Mouse (Mus musculus): ENCODE data around the gene Zfp981. TPM values are rescaled to one million over a fixed set of nuclear protein-coding genes. Genes with fewer than 3 reads are reported as not detected.
"Not testable (repeated sequence)": the region's sequence is repeated elsewhere in the genome, so short reads cannot be mapped to it uniquely, and the experiment has no call there.

Gene Zfp981
- total and polyA plus RNA-seq, 2 experiments: not detected

DNA sequence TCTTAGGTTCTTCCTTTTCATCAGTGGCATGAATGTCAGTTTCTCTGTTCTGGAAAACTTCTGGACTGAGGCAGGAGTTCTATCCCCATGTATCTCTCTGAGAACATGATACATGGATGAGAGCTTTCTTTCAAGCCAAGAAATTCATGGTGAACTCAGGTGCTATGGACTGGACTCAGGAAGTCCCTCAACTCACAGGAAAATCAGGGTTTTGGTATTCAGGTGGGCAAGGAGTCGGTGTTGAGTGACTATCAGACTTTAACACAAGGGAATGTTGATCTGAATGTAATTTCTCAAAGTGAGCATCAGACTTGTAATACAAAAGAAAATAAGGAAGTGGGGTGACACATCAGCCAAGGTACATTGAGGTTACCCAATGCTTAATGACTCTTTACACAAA is 9.8 kb upstream of the Zfp981 start:
- H3K4me1 ChIP-seq (ENCODE audit: control insufficient read depth, insufficient read depth, low read length); H3K4me3 ChIP-seq (ENCODE audit: insufficient read depth, low read depth, low read length); H3K79me2 ChIP-seq (ENCODE audit: control insufficient read depth, insufficient read depth, low read length); H3K27me3 ChIP-seq (ENCODE audit: control insufficient read depth, insufficient read depth, low read length); DNase-seq (ENCODE audit: extremely low read depth, low read depth, low spot score); H3K9ac ChIP-seq (ENCODE audit: low read depth, low read length); H3K36me3 ChIP-seq (ENCODE audit: control insufficient read depth, insufficient read depth, low read length); H3K27ac ChIP-seq (replicated peaks; ENCODE audit: insufficient read depth, low read depth, low read length): not testable (repeated sequence)
- WGBS: 74% methylated on average over 1 of the region's 1 CpGs

DNA sequence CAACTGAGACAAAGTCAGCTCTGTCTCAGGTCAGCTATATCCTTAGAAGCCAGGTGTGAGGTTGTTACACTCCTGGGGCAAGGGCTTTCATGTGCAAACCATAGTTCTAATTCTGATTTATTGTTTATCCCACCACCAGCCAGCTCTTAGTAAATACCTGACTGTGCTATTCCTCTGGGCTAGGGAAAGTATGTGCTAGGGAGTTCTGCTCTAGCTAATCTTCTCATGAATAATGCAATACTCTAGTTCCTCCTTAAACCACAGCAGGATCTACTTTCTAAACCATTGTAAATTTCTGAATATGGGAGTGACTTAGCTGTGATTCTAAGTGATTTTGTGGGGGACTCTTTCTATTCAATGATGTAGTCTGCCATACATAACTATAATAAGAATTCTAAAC is 9.4 kb upstream of the Zfp981 start:
- no peaks in the 10 kb centered on the region for H3K79me2 ChIP-seq (ENCODE audit: control insufficient read depth, insufficient read depth, low read length)
- no peak overlapping the region for H3K4me3 ChIP-seq (ENCODE audit: insufficient read depth, low read depth, low read length)
- H3K9ac ChIP-seq (ENCODE audit: low read depth, low read length): no peak overlapping the region
- H3K36me3 ChIP-seq (ENCODE audit: control insufficient read depth, insufficient read depth, low read length): no peaks in the 10 kb centered on the region
- no peak overlapping the region for H3K27ac ChIP-seq (replicated peaks; ENCODE audit: insufficient read depth, low read depth, low read length)
- no peak for TF ChIP-seq CTCF (IDR thresholded peaks at IDR 0.05; ENCODE audit: low read depth, low read length)
- no peak for TF ChIP-seq POLR2A (IDR thresholded peaks at IDR 0.05; ENCODE audit: extremely low read depth, insufficient read depth, low read length)
- H3K4me1 ChIP-seq (ENCODE audit: control insufficient read depth, insufficient read depth, low read length): no peaks in the 10 kb centered on the region
- DNase-seq (ENCODE audit: extremely low read depth, low read depth, low spot score): no peak
- no peaks in the 10 kb centered on the region; the same call in 1 of the 2 replicates for H3K27me3 ChIP-seq (ENCODE audit: control insufficient read depth, insufficient read depth, low read length)

DNA sequence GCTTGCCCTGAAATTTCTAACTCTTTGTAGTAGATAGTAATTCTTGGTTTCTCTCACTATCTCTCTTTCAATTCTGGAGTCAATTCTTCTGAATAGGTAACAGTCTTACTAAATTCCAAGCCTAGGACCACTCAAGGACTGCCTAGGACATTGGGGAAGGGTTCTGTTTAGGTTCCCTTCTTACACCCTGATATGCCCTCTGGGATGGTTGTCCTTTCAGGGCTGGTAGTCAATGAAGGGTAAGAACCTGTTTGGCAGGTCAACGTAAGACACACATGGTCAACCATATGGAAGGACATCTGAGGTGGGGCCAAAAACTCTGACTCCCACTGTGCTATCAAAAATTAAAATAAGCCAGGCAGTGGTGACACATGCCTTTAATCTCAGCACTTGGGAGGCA is 9.0 kb upstream of the Zfp981 start:
- WGBS: 42% methylated on average over 1 of the region's 1 CpGs
- Histone ChIP-seq H3K4me1 (ENCODE audit: control insufficient read depth, insufficient read depth, low read length) (no peaks in the 10 kb centered on the region), H3K4me3 (ENCODE audit: insufficient read depth, low read depth, low read length) (no peak overlapping the region), H3K27me3 (ENCODE audit: control insufficient read depth, insufficient read depth, low read length) (no peaks in the 10 kb centered on the region; the same call in 1 of the 2 replicates), H3K36me3 (ENCODE audit: control insufficient read depth, insufficient read depth, low read length) (no peaks in the 10 kb centered on the region), H3K27ac (replicated peaks; ENCODE audit: insufficient read depth, low read depth, low read length) (no peak overlapping the region), H3K79me2 (ENCODE audit: control insufficient read depth, insufficient read depth, low read length) (no peaks in the 10 kb centered on the region), H3K9ac (ENCODE audit: low read depth, low read length) (no peak overlapping the region)
- TF ChIP-seq CTCF (IDR thresholded peaks at IDR 0.05; ENCODE audit: low read depth, low read length) (no peak), POLR2A (IDR thresholded peaks at IDR 0.05; ENCODE audit: extremely low read depth, insufficient read depth, low read length) (no peak)
- no peak for DNase-seq (ENCODE audit: extremely low read depth, low read depth, low spot score)

GRCm38 (mm10) chr4:146493319-146493907 is 8.4 kb upstream of the Zfp981 start:
- H3K4me3 ChIP-seq (ENCODE audit: insufficient read depth, low read depth, low read length); H3K4me1 ChIP-seq (ENCODE audit: control insufficient read depth, insufficient read depth, low read length); H3K9ac ChIP-seq (ENCODE audit: low read depth, low read length); H3K27ac ChIP-seq (replicated peaks; ENCODE audit: insufficient read depth, low read depth, low read length); DNase-seq (ENCODE audit: extremely low read depth, low read depth, low spot score); H3K36me3 ChIP-seq (ENCODE audit: control insufficient read depth, insufficient read depth, low read length); H3K79me2 ChIP-seq (ENCODE audit: control insufficient read depth, insufficient read depth, low read length); H3K27me3 ChIP-seq (ENCODE audit: control insufficient read depth, insufficient read depth, low read length): not testable (repeated sequence)
- 82% methylated on average over 6 of the region's 6 CpGs for WGBS

- 60% methylated on average over 4 of the region's 4 CpGs for WGBS
- Histone ChIP-seq H3K9ac (ENCODE audit: low read depth, low read length) (no peak overlapping the region), H3K36me3 (ENCODE audit: control insufficient read depth, insufficient read depth, low read length) (no peaks in the 10 kb centered on the region), H3K79me2 (ENCODE audit: control insufficient read depth, insufficient read depth, low read length) (no peaks in the 10 kb centered on the region), H3K27me3 (ENCODE audit: control insufficient read depth, insufficient read depth, low read length) (no peaks in the 10 kb centered on the region; the same call in 1 of the 2 replicates), H3K4me3 (ENCODE audit: insufficient read depth, low read depth, low read length) (no peak overlapping the region), H3K4me1 (ENCODE audit: control insufficient read depth, insufficient read depth, low read length) (no peaks in the 10 kb centered on the region), H3K27ac (replicated peaks; ENCODE audit: insufficient read depth, low read depth, low read length) (no peak overlapping the region)
- no peak for DNase-seq (ENCODE audit: extremely low read depth, low read depth, low spot score)
- TF ChIP-seq POLR2A (IDR thresholded peaks at IDR 0.05; ENCODE audit: extremely low read depth, insufficient read depth, low read length) (no peak), CTCF (IDR thresholded peaks at IDR 0.05; ENCODE audit: low read depth, low read length) (no peak)
Observed at GRCm38 (mm10) chr4:146494980-146495379, 6.8 kb upstream of the Zfp981 start.

DNA sequence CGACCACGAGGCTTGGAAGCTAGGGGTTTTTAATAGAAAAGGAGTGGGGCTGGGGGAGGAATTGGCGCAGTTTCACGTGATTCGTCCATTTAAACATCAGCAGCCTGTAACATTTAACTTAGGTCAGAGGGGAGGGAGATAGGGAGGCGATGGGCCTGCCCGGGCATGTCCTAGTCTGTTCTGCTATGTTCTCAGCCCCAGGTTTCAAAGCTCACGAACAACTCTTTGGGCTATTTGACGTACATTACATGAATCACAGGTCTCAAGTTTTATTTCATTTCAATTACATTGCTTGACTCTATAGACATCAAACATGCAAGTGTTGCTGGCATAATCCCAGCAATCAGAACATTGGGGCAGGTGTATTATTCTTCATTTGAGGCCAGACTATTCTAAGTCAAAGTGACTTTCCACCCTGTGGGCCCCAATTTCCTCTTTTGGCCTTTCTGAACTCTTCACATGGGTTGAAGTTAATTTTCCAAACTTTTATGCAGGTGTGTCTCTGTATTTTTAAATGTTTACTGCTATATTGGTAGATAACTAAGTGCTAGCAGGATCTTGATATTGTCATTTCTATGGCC is 4.0 kb upstream of the Zfp981 start:
- 75% methylated on average over 9 of the region's 9 CpGs for WGBS

DNA sequence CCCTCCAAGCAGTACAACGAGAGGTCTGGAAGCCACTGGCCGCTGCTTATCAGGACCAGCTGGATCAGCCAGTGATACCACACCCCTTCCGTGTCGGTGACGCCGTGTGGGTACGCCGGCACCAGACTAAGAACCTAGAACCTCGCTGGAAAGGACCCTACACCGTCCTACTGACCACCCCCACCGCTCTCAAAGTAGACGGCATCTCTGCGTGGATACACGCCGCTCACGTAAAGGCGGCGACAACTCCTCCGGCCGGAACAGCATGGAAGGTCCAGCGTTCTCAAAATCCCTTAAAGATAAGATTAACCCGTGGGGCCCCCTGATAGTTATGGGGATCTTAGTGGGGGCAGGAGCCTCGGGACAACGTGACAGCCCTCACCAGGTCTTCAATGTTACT is 7.2 kb downstream of the Zfp981 start:
- not testable (repeated sequence) for H3K4me3 ChIP-seq (ENCODE audit: insufficient read depth, low read depth, low read length); H3K27ac ChIP-seq (replicated peaks; ENCODE audit: insufficient read depth, low read depth, low read length); H3K36me3 ChIP-seq (ENCODE audit: control insufficient read depth, insufficient read depth, low read length); DNase-seq (ENCODE audit: extremely low read depth, low read depth, low spot score); H3K9ac ChIP-seq (ENCODE audit: low read depth, low read length); H3K4me1 ChIP-seq (ENCODE audit: control insufficient read depth, insufficient read depth, low read length); H3K27me3 ChIP-seq (ENCODE audit: control insufficient read depth, insufficient read depth, low read length); H3K79me2 ChIP-seq (ENCODE audit: control insufficient read depth, insufficient read depth, low read length)
- WGBS: 94% methylated on average over 21 of the region's 24 CpGs

More for the DNA sequence above, 4.0 kb upstream of the Zfp981 start:
- H3K4me3 ChIP-seq (ENCODE audit: insufficient read depth, low read depth, low read length); H3K79me2 ChIP-seq (ENCODE audit: control insufficient read depth, insufficient read depth, low read length); H3K27me3 ChIP-seq (ENCODE audit: control insufficient read depth, insufficient read depth, low read length); H3K36me3 ChIP-seq (ENCODE audit: control insufficient read depth, insufficient read depth, low read length); H3K9ac ChIP-seq (ENCODE audit: low read depth, low read length); H3K27ac ChIP-seq (replicated peaks; ENCODE audit: insufficient read depth, low read depth, low read length); H3K4me1 ChIP-seq (ENCODE audit: control insufficient read depth, insufficient read depth, low read length); DNase-seq (ENCODE audit: extremely low read depth, low read depth, low spot score): not testable (repeated sequence)

GRCm38 (mm10) chr4:146511871-146512270 is 10.0 kb downstream of the Zfp981 start:
- H3K27ac ChIP-seq (replicated peaks; ENCODE audit: insufficient read depth, low read depth, low read length); H3K79me2 ChIP-seq (ENCODE audit: control insufficient read depth, insufficient read depth, low read length); DNase-seq (ENCODE audit: extremely low read depth, low read depth, low spot score); H3K9ac ChIP-seq (ENCODE audit: low read depth, low read length); H3K27me3 ChIP-seq (ENCODE audit: control insufficient read depth, insufficient read depth, low read length); H3K4me3 ChIP-seq (ENCODE audit: insufficient read depth, low read depth, low read length); H3K4me1 ChIP-seq (ENCODE audit: control insufficient read depth, insufficient read depth, low read length); H3K36me3 ChIP-seq (ENCODE audit: control insufficient read depth, insufficient read depth, low read length): not testable (repeated sequence)
